Mouse (Mus musculus) kidney, embryonic 15.5 days (tissue): ENCODE data around the gene Rwdd1. TPM values are rescaled to one million over a fixed set of nuclear protein-coding genes. Genes with fewer than 3 reads are reported as not detected.

Experiments
- ATAC-seq: fragments of 200-750 bp; cut with Nextera tagmentation; replicated peaks from 2 replicates; pipeline ENCODE4 v1.8.0; 2017; ENCODE audit warnings: moderate TSS enrichment; ENCODE audit not compliant: low FRiP score
- H3K27ac ChIP-seq: fragments of 300-500 bp; sonication (generic); 2 replicates; pipeline ENCODE4 v1.5.1; 2015; ENCODE audit warnings: mild to moderate bottlenecking, inconsistent platforms
- H3K27me3 ChIP-seq: fragments of 300-500 bp; sonication (generic); 2 replicates; pipeline ENCODE4 v1.6.1; 2015; ENCODE audit warnings: inconsistent platforms
- H3K36me3 ChIP-seq: fragments of 300-500 bp; sonication (generic); 2 replicates; pipeline ENCODE4 v1.6.1; 2015; ENCODE audit warnings: inconsistent platforms
- H3K4me1 ChIP-seq: fragments of 300-500 bp; sonication (generic); 2 replicates; pipeline ENCODE4 v1.6.1; 2015; ENCODE audit warnings: inconsistent platforms
- H3K4me2 ChIP-seq: fragments of 300-500 bp; sonication (generic); 2 replicates; pipeline ENCODE4 v1.6.1; 2015; ENCODE audit warnings: moderate library complexity, mild to moderate bottlenecking, inconsistent platforms
- H3K4me3 ChIP-seq: fragments of 300-500 bp; sonication (generic); replicated peaks from 2 replicates; pipeline ENCODE4 v1.5.1; 2015; ENCODE audit warnings: mild to moderate bottlenecking, inconsistent platforms
- H3K9ac ChIP-seq: fragments of 300-500 bp; sonication (generic); 2 replicates; pipeline ENCODE4 v1.6.1; 2015; ENCODE audit warnings: mild to moderate bottlenecking, inconsistent platforms
- H3K9me3 ChIP-seq: fragments of 300-500 bp; sonication (generic); replicated peaks from 2 replicates; pipeline ENCODE4 v1.6.1; 2016; ENCODE audit warnings: inconsistent platforms
- WGBS: fragments of 180-500 bp; shearing (Covaris S2); methylation state at CpG from one replicate; pipeline ENCODE4 v1.1.7; 2015; ENCODE audit warnings: mixed read lengths; 5-methylcytosine and 5-hydroxymethylcytosine counted together
- polyA plus RNA-seq: library from polyadenylated mRNA; unstranded; fragments of >200 nt; fragmentation: Nextera tagmentation; extraction: Ambion mirVana; gene quantifications from 2 replicates; pipeline ENCODE4 v1.2.1, GENCODE M21; 2015

Gene Rwdd1
- 121 and 133 TPM in 2 replicates for polyA plus RNA-seq

DNA sequence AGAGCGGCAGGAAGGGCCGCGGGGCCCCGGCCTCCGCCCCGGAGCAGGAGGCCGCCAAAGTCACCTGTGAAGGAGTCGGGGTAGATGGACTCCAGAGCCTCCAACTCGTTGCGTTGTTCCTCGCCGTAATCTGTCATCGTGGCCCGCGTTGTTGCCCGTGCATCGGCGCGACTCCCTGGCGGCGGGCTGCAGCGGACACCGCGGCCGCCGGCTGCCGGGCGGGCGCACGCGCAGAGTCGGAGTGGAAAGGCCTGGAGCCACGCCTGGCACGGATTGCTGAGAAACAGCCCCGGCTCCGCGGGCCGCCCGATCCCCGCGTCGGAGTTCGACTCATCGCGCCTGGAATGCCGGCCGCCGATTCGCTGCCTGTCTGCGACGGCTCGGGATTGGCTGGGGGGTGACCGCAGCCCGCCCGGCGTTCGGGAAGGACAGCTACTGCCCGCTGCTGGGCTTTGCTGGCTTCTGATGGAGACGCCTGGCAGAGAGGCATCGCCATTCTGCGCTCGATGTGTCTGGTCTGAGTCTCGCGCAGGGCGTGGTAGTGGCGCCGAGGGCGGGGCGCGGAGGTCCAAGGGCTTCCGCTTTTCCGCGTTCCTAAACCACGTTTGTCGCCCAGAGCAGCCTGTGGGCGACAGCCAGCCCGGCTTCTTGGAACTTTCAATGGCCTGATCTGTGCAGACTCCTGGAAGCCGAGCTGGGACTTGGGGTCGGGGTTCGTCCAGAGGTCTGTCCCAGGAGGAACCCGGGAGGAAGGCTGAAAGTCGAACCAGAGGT lies at the start of gene Rwdd1:
Gene Rwdd1, minus strand, starts transcription at position 323 of the 774 bp plus-strand sequence.
- peak within 1 kb of the TSS; percentile 84 for H3K4me3 ChIP-seq
- H3K9me3 ChIP-seq = no peaks in the 10 kb centered on the region
- peak within 1 kb of the TSS; percentile 94 for H3K27ac ChIP-seq
- 0 out of 2 replicates have a peak, but pooled peaks cover 4% of the 10 kb centered on the region for H3K36me3 ChIP-seq
- H3K4me2 ChIP-seq = peak within 1 kb of the TSS; percentile 76
- ATAC-seq = peak; percentile 100
- H3K9ac ChIP-seq = peak within 1 kb of the TSS; percentile 76
- peaks cover 14% of the 10 kb centered on the region for H3K4me1 ChIP-seq
- WGBS = under 1% methylated on average over 81 of the region's 82 CpGs
- no peaks in the 10 kb centered on the region for H3K27me3 ChIP-seq

DNA sequence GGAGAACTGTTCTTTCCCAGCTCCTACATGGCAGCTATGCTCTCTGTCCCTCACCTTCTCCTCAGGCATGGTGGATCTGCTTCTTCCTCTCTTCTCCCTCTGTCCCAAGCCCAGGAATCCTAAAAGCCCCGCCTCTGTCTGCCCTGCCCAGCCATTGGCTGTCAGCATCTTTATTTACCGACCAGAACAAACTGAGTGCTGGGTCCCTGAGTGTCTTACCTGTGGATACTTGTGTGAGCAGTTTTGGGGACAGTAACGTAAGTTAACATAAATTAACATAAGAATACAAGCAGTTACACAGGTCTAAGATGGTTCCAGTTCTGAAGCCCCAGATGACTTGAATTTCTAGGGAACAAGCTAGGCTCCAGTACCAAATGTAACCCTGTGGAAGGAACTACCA lies 47.2 kb upstream of the Rwdd1 start:
- Histone ChIP-seq H3K9me3 (no peaks in the 10 kb centered on the region), H3K4me2 (no peak overlapping the region), H3K36me3 (no peaks in the 10 kb centered on the region), H3K4me1 (no peaks in the 10 kb centered on the region), H3K4me3 (no peak overlapping the region), H3K9ac (no peak overlapping the region), H3K27me3 (no peaks in the 10 kb centered on the region), H3K27ac (no peak overlapping the region)
- no peak for ATAC-seq
- 58% methylated on average over 3 of the region's 3 CpGs for WGBS

DNA sequence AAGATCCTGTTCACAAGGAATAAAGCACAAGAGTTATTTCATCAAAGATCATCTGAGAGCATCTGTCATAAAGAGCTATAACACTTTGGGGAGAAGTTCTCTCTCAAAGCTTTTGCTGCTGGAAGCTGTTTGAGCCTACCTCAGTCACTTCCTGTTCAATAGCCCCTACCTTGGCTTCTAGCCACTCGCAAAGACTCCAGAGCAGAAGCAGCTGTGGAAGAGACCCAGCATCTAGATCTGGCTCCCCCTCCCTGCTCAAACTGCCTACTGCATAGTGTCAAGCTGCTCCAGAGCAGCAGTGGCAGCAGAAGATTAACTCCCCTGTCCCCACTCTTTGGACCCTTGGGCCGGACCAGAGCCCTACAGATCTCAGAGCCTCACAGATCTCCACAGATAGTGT lies 34.6 kb upstream of the Rwdd1 start:
- no peaks in the 10 kb centered on the region for H3K4me1 ChIP-seq
- 82% methylated on average over 2 of the region's 2 CpGs for WGBS
- H3K4me3 ChIP-seq = no peak overlapping the region
- no peaks in the 10 kb centered on the region for H3K36me3 ChIP-seq
- no peak for ATAC-seq
- no peaks in the 10 kb centered on the region for H3K9me3 ChIP-seq
- no peak overlapping the region for H3K27ac ChIP-seq
- no peak overlapping the region for H3K9ac ChIP-seq
- H3K27me3 ChIP-seq = no peaks in the 10 kb centered on the region
- H3K4me2 ChIP-seq = no peak overlapping the region

DNA sequence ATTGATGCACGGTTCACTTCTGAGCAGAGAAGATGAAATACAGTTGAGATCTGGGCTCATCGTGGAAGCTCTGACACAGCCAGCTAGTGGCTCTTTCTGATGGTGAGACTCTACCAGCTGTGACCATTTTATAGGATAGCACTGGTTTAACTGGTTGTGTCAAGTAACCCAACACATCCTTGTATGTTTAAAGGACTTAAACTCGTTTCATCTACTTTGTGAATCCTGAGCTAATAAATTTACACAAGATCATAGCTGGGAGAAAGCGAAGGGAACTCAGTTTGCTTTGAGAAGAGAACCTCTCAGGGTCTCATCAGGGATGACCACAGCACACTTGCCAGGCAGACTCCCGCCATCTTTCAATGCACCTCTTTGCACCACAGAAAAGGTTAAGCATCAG lies 24.8 kb upstream of the Rwdd1 start, which contains the start of gene Calhm4:
Gene Calhm4, minus strand, starts transcription at position 101 of the 400 bp plus-strand sequence.
- WGBS = 83% methylated on average over 5 of the region's 5 CpGs
- Histone ChIP-seq H3K27me3 (0 out of 2 replicates have a peak, but pooled peaks cover 2% of the 10 kb centered on the region), H3K36me3 (no peaks in the 10 kb centered on the region), H3K4me3 (no peak within 1 kb of the TSS), H3K4me2 (no peak within 1 kb of the TSS), H3K27ac (no peak within 1 kb of the TSS), H3K9me3 (no peaks in the 10 kb centered on the region), H3K9ac (no peak within 1 kb of the TSS), H3K4me1 (no peaks in the 10 kb centered on the region)
- ATAC-seq = no peak

DNA sequence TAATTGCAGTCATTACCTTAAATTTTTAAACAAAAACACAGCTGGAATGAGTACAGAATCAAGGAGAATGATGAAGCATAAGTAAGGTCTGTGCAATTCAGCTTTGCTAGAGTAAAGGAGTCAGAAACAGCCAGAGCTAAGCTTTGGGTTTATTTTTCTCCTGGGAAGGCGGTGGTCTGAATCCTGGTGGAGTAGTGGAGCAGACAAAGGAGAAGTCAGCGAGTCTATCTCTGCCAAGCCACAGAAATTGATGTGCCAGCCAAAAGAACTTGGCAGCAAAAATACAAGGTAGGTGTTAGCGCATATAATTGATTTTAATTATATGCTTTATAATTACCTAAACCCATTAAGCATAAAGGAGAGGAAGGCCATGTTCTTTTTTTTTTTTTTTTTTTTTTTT lies 18.0 kb upstream of the Rwdd1 start, which contains the start of gene Trappc3l:
Gene Trappc3l, plus strand, starts transcription at position 197 of the 400 bp plus-strand sequence.
- peaks cover 10% of the 10 kb centered on the region; the same call in 1 of the 2 replicates for H3K27me3 ChIP-seq
- no peaks in the 10 kb centered on the region for H3K36me3 ChIP-seq
- WGBS = 80% methylated on average over 3 of the region's 3 CpGs
- no peak within 1 kb of the TSS for H3K4me3 ChIP-seq
- ATAC-seq = no peak
- H3K27ac ChIP-seq = no peak within 1 kb of the TSS
- H3K4me2 ChIP-seq = no peak within 1 kb of the TSS
- H3K9ac ChIP-seq = no peak within 1 kb of the TSS
- no peaks in the 10 kb centered on the region for H3K9me3 ChIP-seq
- H3K4me1 ChIP-seq = peaks cover 2% of the 10 kb centered on the region; the same call in 1 of the 2 replicates

DNA sequence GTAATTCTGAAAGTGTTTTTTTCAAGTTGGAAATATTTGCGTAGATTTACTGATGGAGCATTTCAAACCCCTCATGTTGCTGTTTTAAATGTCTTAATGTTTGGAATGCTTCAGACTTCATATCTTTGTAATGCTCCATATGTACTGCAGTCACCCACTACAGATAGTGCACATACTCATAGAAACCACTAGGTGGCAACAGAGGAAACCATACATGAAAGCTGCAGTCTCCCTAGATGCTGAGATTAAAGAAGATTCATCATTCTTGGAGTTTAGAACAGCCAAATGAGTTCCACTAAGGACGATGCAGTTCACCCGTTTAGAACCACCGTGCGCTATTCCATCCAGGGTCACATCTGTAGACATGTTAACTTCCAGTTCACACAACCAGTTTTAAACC lies 17.2 kb upstream of the Rwdd1 start:
- 16% methylated on average over 5 of the region's 5 CpGs for WGBS

DNA sequence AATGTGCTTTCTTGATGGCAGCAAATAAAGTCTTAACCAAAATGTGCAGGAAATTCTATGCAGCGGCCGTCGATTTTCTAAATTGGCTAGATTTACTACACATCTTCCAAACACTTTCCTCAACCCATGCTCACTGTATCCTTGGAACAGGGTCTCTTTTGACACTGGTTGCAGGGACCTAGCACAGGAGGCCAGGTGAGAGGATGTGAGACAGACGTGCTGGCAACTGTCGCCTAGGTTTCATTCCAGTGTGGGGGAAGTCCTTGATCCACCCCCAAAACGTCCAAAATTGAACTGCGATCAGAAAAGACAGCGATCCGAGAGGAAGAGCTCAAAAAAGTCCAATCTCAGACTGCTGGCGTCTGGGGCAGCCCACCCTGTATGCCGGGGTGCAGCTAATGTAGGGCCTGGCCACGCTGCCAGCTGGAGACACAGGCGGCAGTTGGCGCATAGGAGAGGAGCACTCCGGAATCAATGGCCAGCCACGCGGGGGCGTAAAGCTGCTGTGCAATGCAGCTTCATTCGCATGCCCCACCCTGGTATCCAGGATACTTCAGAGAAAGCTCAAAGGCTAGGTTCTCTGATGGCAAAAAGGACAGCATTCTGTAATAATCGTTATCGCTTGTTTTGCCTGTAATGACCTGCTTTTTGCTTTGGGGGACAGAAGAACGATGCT lies 14.3 kb upstream of the Rwdd1 start:
- 21% methylated on average over 22 of the region's 22 CpGs for WGBS

More for the DNA sequence above, 17.2 kb upstream of the Rwdd1 start:
- H3K4me2 ChIP-seq = no peak overlapping the region
- H3K36me3 ChIP-seq = no peaks in the 10 kb centered on the region
- no peak overlapping the region for H3K9ac ChIP-seq
- peaks cover 10% of the 10 kb centered on the region; the same call in 1 of the 2 replicates for H3K27me3 ChIP-seq
- no peaks in the 10 kb centered on the region for H3K9me3 ChIP-seq
- H3K27ac ChIP-seq = no peak overlapping the region
- peaks cover 2% of the 10 kb centered on the region; the same call in 1 of the 2 replicates for H3K4me1 ChIP-seq
- ATAC-seq = 0 out of 2 replicates have a peak, but pooled peaks have one; percentile 58
- no peak overlapping the region for H3K4me3 ChIP-seq

DNA sequence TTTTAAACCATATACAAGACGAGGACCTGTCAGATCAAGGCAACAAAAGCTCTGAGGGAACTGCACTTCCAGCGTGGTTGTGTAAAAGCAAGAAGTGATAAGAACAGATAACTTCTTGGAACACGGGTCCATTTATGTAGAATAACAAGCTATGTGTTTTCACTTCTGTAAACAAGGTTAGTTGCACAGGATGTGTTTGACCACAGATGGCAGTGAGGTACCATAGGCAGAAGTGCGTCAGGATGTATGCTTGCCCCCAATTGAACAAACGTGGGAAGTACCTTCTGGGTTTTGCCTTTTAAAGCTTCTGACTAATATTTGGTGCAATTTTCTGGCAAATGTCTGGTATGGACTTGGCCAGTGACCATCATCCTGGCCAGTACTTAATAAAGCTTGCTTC lies 10.9 kb upstream of the Rwdd1 start:
- no peak overlapping the region for H3K4me3 ChIP-seq
- H3K36me3 ChIP-seq = no peaks in the 10 kb centered on the region
- ATAC-seq = no peak
- no peaks in the 10 kb centered on the region for H3K9me3 ChIP-seq
- 78% methylated on average over 5 of the region's 5 CpGs for WGBS
- H3K4me1 ChIP-seq = peaks cover 2% of the 10 kb centered on the region; the same call in 1 of the 2 replicates
- H3K4me2 ChIP-seq = no peak overlapping the region
- H3K27ac ChIP-seq = no peak overlapping the region
- H3K27me3 ChIP-seq = peaks cover 5% of the 10 kb centered on the region; the same call in 1 of the 2 replicates
- no peak overlapping the region for H3K9ac ChIP-seq

More for the DNA sequence above, 14.3 kb upstream of the Rwdd1 start:
- Histone ChIP-seq H3K4me2 (peak overlapping the region; percentile 51), H3K4me3 (peak overlapping the region; percentile 15; the same call in 1 of the 2 replicates), H3K27me3 (peaks cover 8% of the 10 kb centered on the region; the same call in 1 of the 2 replicates), H3K9me3 (no peaks in the 10 kb centered on the region), H3K27ac (no peak overlapping the region), H3K4me1 (peaks cover 2% of the 10 kb centered on the region; the same call in 1 of the 2 replicates), H3K36me3 (no peaks in the 10 kb centered on the region), H3K9ac (0 out of 2 replicates have a peak overlapping the region, but pooled peaks have one; percentile 17)
- peak; percentile 80 for ATAC-seq

DNA sequence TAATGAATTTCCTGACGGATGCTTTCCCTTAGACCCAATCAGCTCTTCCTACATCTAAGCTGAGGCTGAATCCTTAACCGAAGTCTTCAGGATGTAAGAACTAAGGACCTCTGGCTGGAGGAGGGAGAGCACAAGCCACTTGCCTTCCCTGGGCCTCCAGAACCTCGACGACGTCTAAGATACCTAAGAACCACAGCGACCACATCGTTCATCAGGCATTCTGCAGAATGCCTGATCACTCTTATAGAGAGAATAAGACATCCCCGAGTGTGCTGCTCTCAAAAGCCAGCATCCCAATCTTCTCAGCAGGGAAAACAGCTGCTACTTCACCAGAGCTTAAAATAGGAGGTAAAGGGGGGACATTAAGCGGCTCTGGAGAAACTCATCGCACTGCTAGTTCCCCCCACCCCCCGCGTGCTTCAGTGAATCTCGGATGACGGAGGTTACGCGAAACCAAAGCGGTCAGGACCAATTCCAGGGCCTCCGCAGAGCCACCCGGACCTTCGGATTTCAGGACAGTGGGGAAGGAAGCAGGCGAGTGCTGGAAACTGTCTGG lies 600 bp downstream of the Rwdd1 start:
- H3K27ac ChIP-seq = peak overlapping the region; percentile 94
- H3K27me3 ChIP-seq = no peaks in the 10 kb centered on the region
- peak overlapping the region; percentile 84 for H3K4me3 ChIP-seq
- H3K9me3 ChIP-seq = no peaks in the 10 kb centered on the region
- no peak for ATAC-seq
- H3K9ac ChIP-seq = peak overlapping the region; percentile 76
- peak overlapping the region; percentile 76 for H3K4me2 ChIP-seq
- 0 out of 2 replicates have a peak, but pooled peaks cover 8% of the 10 kb centered on the region for H3K36me3 ChIP-seq
- under 1% methylated on average over 21 of the region's 21 CpGs for WGBS
- H3K4me1 ChIP-seq = peaks cover 14% of the 10 kb centered on the region

DNA sequence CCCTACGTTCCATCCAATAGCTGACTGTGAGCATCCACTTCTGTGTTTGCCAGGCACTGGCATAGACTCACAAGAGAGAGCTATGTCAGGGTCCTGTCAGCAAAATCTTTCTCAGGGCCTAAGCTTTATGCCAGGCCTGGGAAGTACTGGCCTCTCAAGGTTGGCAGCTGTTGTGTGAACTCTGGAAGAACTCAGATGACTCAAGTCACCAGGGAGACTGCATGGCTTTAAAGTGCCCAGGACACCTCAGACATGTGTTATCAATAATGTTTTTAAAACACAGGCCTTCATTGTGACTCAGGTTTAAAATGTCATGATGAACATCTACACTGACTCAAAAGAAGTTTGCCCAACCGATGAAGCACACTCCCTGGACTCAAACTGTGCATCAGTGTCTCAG lies 6.2 kb downstream of the Rwdd1 start:
- Histone ChIP-seq H3K4me3 (no peak overlapping the region), H3K9me3 (no peaks in the 10 kb centered on the region), H3K27ac (no peak overlapping the region), H3K9ac (no peak overlapping the region), H3K36me3 (peaks cover 32% of the 10 kb centered on the region), H3K4me2 (no peak overlapping the region), H3K27me3 (no peaks in the 10 kb centered on the region), H3K4me1 (peaks cover 6% of the 10 kb centered on the region)
- ATAC-seq = no peak
- WGBS = 86% methylated on average over 2 of the region's 2 CpGs

DNA sequence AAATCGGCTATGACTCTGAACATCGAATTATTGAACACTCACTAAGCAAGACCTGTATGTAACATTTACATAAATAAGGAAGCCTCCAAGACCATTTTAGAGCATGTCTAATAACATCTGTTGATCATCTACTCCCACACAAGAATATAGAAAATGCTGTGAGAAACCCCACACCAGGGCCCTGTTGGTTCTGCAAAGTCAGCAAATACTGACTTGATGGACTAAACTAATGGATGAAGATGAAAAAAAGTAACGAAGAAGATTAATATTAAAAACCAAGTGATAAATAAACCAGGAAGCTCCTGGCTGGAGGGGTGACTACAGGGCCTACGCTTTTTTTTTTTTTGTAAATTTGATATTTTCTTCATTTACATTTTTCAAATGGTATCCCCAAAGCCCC lies 6.8 kb downstream of the Rwdd1 start:
- Histone ChIP-seq H3K36me3 (peaks cover 38% of the 10 kb centered on the region), H3K4me2 (no peak overlapping the region), H3K4me3 (no peak overlapping the region), H3K27me3 (no peaks in the 10 kb centered on the region), H3K4me1 (no peaks in the 10 kb centered on the region), H3K9ac (no peak overlapping the region), H3K9me3 (no peaks in the 10 kb centered on the region), H3K27ac (no peak overlapping the region)
- 91% methylated on average over 4 of the region's 4 CpGs for WGBS
- ATAC-seq = no peak

DNA sequence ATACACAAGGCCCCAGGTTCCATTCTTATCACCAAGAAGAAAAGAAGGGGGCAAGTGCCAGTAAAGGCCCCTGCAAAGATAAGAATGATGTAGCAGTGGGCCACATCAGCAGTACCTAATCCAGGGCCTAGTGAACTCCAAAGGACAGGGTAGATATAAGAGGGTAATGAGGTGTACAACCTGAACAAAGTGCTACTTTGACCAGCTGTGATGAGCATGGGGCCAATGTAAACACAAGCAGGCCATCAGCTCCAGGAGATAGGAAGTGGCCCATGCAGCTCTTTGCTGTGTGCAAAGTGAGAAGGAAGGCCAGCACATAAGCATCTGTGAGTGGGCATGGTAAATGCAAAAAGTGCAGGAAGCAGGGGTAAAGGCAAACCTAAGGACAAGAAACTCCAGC lies 21.0 kb downstream of the Rwdd1 start:
- Histone ChIP-seq H3K4me1 (no peaks in the 10 kb centered on the region), H3K4me3 (no peak overlapping the region), H3K9ac (no peak overlapping the region), H3K27ac (no peak overlapping the region), H3K4me2 (no peak overlapping the region), H3K36me3 (peaks cover 93% of the 10 kb centered on the region), H3K27me3 (no peaks in the 10 kb centered on the region), H3K9me3 (no peaks in the 10 kb centered on the region)
- no peak for ATAC-seq
